Mouse (Mus musculus) layer of hippocampus, adult 6 months (tissue): ENCODE measurements around the gene Klra5. TPM values are rescaled to one million over a fixed set of nuclear protein-coding genes. Genes with fewer than 3 reads are reported as not detected.

Experiments used
- long read RNA-seq, 2 experiments: library from polyadenylated mRNA; unstranded; transcript quantifications; one replicate each; pipeline ENCODE4 v2.0.0; 2019 to 2020
- polyA plus RNA-seq: library from polyadenylated mRNA; unstranded; fragments of <200 nt; fragmentation: Nextera tagmentation; gene quantifications from 2 replicates; pipeline ENCODE4 v1.2.3, GENCODE M21; 2021

The Klra5 gene
- not detected in 2 replicates for polyA plus RNA-seq
- long read RNA-seq, experiment 1, result 0 reads
- long read RNA-seq, experiment 2, result 0 reads

DNA sequence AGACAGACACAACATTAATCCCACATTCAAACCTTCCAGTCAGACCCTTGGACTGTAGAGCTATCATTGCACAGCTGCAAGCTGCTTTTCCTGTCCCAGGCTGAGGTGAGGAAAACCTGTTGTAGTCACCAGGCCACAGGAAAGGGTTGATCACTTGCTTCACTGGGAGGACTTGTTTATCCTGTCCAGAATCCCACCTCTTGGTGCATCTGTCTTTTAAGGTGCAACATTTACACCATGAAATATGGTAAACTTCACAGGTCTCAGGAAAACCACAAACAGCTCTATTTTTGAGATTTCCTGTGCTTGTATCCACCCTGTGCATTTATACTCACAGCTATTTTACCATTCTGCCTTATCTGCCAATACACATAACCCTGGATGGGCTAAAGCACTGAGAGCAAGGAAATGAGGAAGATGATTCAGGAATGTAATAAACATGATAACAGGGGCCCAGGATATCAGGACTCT lies at the start of gene Klra5:
Gene Klra5 (minus strand): TSS at position 175 of the 471 bp plus-strand sequence.

GRCm38 (mm10) chr6:129876549-129876948 lies 40.9 kb downstream of the Klra5 start, which contains the start of gene Klra17:
Gene Klra17 (minus strand): TSS chr6:129876672.

DNA sequence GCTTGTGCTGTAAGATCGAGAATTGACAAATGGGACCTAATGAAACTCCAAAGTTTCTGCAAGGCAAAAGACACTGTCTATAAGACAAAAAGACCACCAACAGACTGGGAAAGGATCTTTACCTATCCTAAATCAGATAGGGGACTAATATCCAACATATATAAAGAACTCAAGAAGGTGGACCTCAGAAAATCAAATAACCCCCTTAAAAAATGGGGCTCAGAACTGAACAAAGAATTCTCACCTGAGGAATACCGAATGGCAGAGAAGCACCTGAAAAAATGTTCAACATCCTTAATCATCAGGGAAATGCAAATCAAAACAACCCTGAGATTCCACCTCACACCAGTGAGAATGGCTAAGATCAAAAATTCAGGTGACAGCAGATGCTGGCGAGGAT lies 55.1 kb downstream of the Klra5 start, which contains the start of gene Gm17631:
Gene Gm17631 (plus strand): TSS at position 301 of the 400 bp plus-strand sequence.

Other genes with a start within 250 kb of the Klra5 start
- gene Klrc1, start 238.7 kb downstream of the Klra5 start, polyA plus RNA-seq, result not detected in 2 replicates
- gene Klri1, start 200.5 kb downstream of the Klra5 start, polyA plus RNA-seq, result not detected in 2 replicates
- not detected in 2 replicates for gene Klri2, start 177.2 kb downstream of the Klra5 start, polyA plus RNA-seq
- not detected in 2 replicates for gene Gm156, start 133.4 kb downstream of the Klra5 start, polyA plus RNA-seq
- not detected in 2 replicates for gene Gm17631, start 55.0 kb downstream of the Klra5 start, polyA plus RNA-seq
- gene Klra17, start 41.0 kb downstream of the Klra5 start, polyA plus RNA-seq, result not detected in 2 replicates
- not detected in 2 replicates for gene Klra6, start 109.3 kb upstream of the Klra5 start, polyA plus RNA-seq
- gene Klra4, start 149.6 kb upstream of the Klra5 start, polyA plus RNA-seq, result not detected in 2 replicates
- not detected in 2 replicates for gene Klra8, start 212.2 kb upstream of the Klra5 start, polyA plus RNA-seq